Mouse (Mus musculus): Measurements from ENCODE around the gene Sar1b. TPM values are rescaled to one million over a fixed set of nuclear protein-coding genes. Genes with fewer than 3 reads are reported as not detected.

Sar1b gene
- polyA plus RNA-seq, 1 experiment from 2014 or later: 188 TPM

DNA sequence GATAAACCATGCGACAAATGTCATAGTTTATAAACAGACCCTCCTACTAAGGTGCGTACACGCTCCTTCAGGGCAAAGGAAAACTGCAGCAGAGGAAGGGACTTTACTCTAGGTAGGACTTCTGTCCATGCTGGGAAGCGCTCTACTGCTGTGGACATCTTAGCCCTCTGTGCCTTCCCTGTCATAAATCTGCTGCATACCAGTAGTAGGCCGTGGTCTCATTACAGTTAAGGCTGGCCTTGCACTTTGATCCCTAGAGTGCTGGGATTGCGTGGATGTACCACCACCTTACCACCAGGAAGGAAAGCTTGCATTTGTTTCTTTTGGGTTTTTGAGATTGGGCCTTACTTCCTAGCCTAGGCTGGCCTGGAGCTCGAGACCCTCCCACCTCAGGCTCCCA, 27.2 kb downstream of the Sar1b start:
- ATAC-seq (ENCODE audit: low FRiP score, low TSS enrichment) (no peak), DNase-seq (no peak)
- peaks cover 64% of the 10 kb centered on the region for H3K36me3 ChIP-seq (ENCODE audit: control insufficient read depth, insufficient read depth, low read length)
- H3K4me1 ChIP-seq (ENCODE audit: control insufficient read depth, insufficient read depth, low read length): no peaks in the 10 kb centered on the region
- H3K27me3 ChIP-seq (ENCODE audit: control insufficient read depth, insufficient read depth, low read length): no peaks in the 10 kb centered on the region
- H3K4me2 ChIP-seq (ENCODE audit: low read length): no peak overlapping the region
- 96% methylated on average over 7 of the region's 7 CpGs for WGBS
- H3K9me3 ChIP-seq (ENCODE audit: control insufficient read depth, low read length): no peaks in the 10 kb centered on the region
- H3K9ac ChIP-seq (replicated peaks; ENCODE audit: low read length): no peak overlapping the region
- no peak overlapping the region for H3K27ac ChIP-seq (replicated peaks; ENCODE audit: low read depth, low read length)
- H3K4me3 ChIP-seq (replicated peaks; ENCODE audit: low read depth, low read length): no peak overlapping the region

DNA sequence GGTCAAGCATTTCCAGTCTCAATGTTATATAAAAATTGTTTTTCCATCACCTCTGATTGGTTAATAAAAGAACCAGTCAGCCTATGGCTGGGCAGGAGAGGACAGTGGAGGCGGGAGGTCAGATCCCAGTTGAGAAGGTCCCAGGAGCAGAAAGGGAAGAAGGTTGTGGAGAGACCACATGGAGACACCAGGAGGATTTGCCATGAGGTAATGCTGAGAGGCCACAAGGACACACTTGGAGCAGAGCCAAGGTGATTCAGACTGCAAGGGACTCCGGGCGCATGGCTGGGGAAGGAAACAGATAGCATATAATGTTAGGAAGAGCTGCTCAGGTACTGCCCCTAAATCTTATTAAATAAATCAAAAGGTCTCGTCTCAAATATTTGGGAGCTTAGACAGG, 32.8 kb downstream of the Sar1b start:
- Histone ChIP-seq H3K36me3 (ENCODE audit: control insufficient read depth, insufficient read depth, low read length) (peaks cover 14% of the 10 kb centered on the region), H3K4me3 (replicated peaks; ENCODE audit: low read depth, low read length) (no peak overlapping the region), H3K27me3 (ENCODE audit: control insufficient read depth, insufficient read depth, low read length) (no peaks in the 10 kb centered on the region), H3K9me3 (ENCODE audit: control insufficient read depth, low read length) (no peaks in the 10 kb centered on the region), H3K4me1 (ENCODE audit: control insufficient read depth, insufficient read depth, low read length) (no peaks in the 10 kb centered on the region), H3K27ac (replicated peaks; ENCODE audit: low read depth, low read length) (no peak overlapping the region), H3K4me2 (ENCODE audit: low read length) (no peak overlapping the region), H3K9ac (replicated peaks; ENCODE audit: low read length) (no peak overlapping the region)
- DNase-seq: no peak
- no peak for ATAC-seq (ENCODE audit: low FRiP score, low TSS enrichment)
- 93% methylated on average over 4 of the region's 4 CpGs for WGBS

DNA sequence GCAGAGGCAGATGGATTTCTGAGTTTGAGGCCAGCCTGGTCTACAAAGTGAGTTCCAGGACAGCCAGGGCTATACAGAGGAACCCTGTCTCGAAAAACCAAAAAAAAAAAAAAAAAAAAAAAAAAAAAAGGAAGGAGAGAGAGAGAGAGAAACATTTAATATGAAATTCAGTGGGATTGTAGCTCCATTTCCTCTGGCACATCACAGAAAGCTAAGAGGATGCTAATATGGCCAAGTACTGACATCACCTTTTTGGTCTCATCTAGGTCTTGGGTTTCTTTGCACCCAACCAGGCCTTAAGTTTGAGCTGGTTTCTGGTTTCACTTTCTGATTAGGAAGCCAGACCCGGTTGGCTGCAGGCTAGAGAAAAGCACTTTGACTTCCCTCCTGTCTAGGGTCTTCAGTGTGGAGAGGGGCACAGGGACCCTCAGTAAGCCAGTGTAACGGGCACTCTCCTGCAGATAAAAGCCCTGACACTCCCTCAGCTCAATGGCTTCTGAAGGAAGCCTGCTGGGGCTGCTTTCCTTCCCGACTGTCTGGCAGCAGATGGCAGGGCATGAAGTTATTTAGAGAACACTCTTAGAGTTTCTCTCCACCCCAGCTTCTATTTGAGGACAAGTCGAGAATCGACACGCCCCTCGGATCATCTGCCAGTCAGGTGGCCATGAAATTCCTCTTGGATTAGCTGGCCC, 37.3 kb downstream of the Sar1b start:
- Histone ChIP-seq H3K4me2 (ENCODE audit: low read length) (no peak overlapping the region), H3K27ac (replicated peaks; ENCODE audit: low read depth, low read length) (no peak overlapping the region), H3K9ac (replicated peaks; ENCODE audit: low read length) (no peak overlapping the region), H3K9me3 (ENCODE audit: control insufficient read depth, low read length) (no peaks in the 10 kb centered on the region), H3K36me3 (ENCODE audit: control insufficient read depth, insufficient read depth, low read length) (no peaks in the 10 kb centered on the region), H3K27me3 (ENCODE audit: control insufficient read depth, insufficient read depth, low read length) (no peaks in the 10 kb centered on the region), H3K4me3 (replicated peaks; ENCODE audit: low read depth, low read length) (no peak overlapping the region), H3K4me1 (ENCODE audit: control insufficient read depth, insufficient read depth, low read length) (peaks cover 4% of the 10 kb centered on the region)
- DNase-seq (no peak), ATAC-seq (ENCODE audit: low FRiP score, low TSS enrichment) (no peak)
- WGBS: 41% methylated on average over 7 of the region's 8 CpGs

DNA sequence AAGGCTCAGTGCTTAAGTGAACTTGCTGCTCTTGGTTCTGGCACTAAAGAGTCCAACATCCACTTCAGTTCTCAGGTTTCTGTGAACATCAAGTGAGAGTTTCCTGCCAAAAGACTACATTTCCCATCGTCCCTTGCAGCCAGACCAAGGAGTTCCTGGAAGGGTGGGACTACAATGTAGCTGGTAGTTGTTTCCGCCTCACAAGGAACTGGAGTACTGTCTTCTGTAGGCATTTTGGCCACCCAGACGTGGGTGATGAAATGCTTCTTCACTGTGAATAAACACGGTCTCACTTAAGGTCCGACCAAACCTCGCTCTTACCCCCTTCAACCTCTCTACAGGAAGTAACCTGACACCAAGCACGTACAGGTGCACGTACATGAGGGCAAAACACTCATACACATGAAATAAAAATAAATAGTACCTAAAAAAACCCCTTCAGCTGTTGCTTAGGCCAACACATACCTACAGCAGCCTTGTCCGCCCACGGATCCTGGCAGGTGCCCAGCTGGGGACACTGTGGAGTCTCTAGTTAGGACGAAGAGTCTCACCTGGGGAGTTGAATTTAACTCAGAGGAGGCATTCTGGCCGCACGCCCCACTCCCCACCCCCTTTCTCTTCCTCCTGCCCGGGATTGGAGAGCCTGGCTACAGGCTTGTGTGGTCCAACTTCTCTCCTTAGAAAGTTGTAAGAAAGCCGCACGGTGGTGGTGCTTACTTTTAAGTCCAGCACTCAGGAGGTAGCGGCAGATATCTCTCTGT, 41.9 kb downstream of the Sar1b start:
- 22% methylated on average over 17 of the region's 17 CpGs for WGBS
- Histone ChIP-seq H3K9me3 (ENCODE audit: control insufficient read depth, low read length) (no peaks in the 10 kb centered on the region), H3K27ac (replicated peaks; ENCODE audit: low read depth, low read length) (peak overlapping the region; percentile 64; the same call in 1 of the 2 replicates), H3K36me3 (ENCODE audit: control insufficient read depth, insufficient read depth, low read length) (no peaks in the 10 kb centered on the region), H3K9ac (replicated peaks; ENCODE audit: low read length) (peak overlapping the region; percentile 64), H3K4me2 (ENCODE audit: low read length) (peak overlapping the region; percentile 75), H3K4me3 (replicated peaks; ENCODE audit: low read depth, low read length) (peak overlapping the region; percentile 52), H3K4me1 (ENCODE audit: control insufficient read depth, insufficient read depth, low read length) (peaks cover 5% of the 10 kb centered on the region), H3K27me3 (ENCODE audit: control insufficient read depth, insufficient read depth, low read length) (no peaks in the 10 kb centered on the region)
- ATAC-seq (ENCODE audit: low FRiP score, low TSS enrichment) (peak; percentile 75; the same call in 1 of the 2 replicates), DNase-seq (peak; percentile 89)

DNA sequence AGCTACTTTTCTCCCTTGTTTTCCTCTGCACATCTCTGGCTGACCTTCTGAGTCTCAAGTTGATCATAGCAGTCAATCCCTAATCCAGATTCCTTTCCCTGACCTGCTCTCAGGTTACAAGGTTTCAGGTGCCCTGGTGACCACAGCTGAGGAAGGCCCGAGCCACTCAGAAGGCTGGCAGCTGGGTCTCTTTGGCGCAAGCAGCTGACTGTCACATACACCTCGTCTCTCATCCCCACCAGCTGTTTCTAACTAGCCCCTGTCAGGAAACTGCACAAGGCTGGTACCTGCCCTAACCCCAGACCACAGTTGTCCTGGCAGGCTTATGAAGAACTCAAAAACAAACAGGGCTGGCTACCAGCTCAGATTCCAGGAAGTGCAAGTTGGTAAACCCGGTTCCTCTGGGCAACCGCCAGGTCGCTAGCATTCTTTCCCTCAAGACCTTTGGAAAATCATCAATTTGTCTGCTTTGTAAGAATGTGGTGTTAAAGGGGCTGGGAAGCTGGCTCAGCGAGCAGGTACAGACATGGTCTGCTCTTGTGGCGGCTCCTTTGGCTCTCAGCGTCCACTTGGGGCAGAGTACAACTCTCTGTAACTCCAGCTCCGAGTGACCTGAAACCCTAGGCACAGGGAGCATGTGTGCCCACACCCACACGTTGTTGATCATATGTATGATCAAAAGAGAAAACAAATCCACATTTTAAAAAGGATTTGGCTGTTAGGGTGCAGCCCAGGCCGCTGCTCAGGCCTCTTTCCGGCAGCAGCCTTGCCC, 43.8 kb downstream of the Sar1b start:
- Histone ChIP-seq H3K4me2 (ENCODE audit: low read length) (no peak overlapping the region), H3K36me3 (ENCODE audit: control insufficient read depth, insufficient read depth, low read length) (no peaks in the 10 kb centered on the region), H3K27ac (replicated peaks; ENCODE audit: low read depth, low read length) (no peak overlapping the region), H3K4me3 (replicated peaks; ENCODE audit: low read depth, low read length) (no peak overlapping the region), H3K9ac (replicated peaks; ENCODE audit: low read length) (no peak overlapping the region), H3K4me1 (ENCODE audit: control insufficient read depth, insufficient read depth, low read length) (peaks cover 5% of the 10 kb centered on the region), H3K9me3 (ENCODE audit: control insufficient read depth, low read length) (no peaks in the 10 kb centered on the region), H3K27me3 (ENCODE audit: control insufficient read depth, insufficient read depth, low read length) (no peaks in the 10 kb centered on the region)
- DNase-seq (no peak), ATAC-seq (ENCODE audit: low FRiP score, low TSS enrichment) (no peak)
- whole genome bisulfite sequencing: 64% methylated on average over 13 of the region's 13 CpGs

DNA sequence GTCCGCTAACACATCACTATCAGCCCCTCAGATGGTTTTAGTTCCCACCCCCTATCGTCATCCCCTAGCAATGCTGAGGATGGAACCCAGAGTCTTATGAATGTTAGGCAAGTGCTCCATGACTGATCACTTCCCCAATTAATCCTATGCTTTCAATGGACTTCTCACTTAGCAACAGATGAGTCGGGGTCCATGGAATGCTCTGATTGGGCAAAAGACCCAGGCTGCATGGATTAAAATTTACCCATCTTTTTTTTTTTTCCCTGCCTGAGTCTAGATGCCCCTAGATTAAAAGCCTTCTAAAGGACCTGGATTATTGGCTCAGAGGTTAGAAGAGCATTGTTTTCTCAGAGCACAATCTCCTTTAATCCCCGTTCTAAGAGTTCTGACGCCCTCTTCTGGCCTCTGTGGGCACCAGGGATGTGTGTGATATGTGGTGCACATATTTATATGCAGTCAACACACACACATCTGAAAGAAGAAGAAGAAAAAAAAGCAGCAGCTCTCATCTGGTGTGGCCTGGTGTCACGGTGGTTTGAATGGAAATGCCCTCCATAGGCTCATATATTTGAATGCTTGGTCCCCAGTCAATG, 46.2 kb downstream of the Sar1b start:
- H3K27ac ChIP-seq (replicated peaks; ENCODE audit: low read depth, low read length): no peak overlapping the region
- no peak overlapping the region for H3K9ac ChIP-seq (replicated peaks; ENCODE audit: low read length)
- DNase-seq: peak; percentile 71
- ATAC-seq (ENCODE audit: low FRiP score, low TSS enrichment): no peak
- no peaks in the 10 kb centered on the region for H3K36me3 ChIP-seq (ENCODE audit: control insufficient read depth, insufficient read depth, low read length)
- WGBS: 61% methylated on average over 6 of the region's 6 CpGs
- peaks cover 5% of the 10 kb centered on the region for H3K4me1 ChIP-seq (ENCODE audit: control insufficient read depth, insufficient read depth, low read length)
- no peaks in the 10 kb centered on the region for H3K9me3 ChIP-seq (ENCODE audit: control insufficient read depth, low read length)
- H3K27me3 ChIP-seq (ENCODE audit: control insufficient read depth, insufficient read depth, low read length): no peaks in the 10 kb centered on the region
- H3K4me3 ChIP-seq (replicated peaks; ENCODE audit: low read depth, low read length): no peak overlapping the region
- no peak overlapping the region for H3K4me2 ChIP-seq (ENCODE audit: low read length)

DNA sequence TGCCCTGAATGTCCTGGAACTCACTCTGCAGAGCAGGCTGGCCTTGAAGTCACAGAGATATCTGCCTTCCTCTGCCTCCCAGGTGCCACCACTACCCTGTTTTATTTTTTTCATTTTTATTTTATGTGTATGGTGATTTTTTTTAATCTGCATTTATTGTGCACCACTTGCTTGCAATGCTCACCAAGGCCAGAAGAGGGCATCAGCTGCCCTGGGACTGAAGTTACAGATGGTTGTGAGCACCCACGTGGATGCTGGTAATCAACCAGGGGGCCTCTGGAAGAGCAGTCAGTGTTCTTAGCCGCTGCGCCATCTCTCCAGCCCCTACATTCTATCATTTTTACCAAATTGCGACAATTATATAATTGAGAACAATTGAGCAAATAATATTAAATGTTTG, 47.7 kb downstream of the Sar1b start:
- H3K9ac ChIP-seq (replicated peaks; ENCODE audit: low read length): no peak overlapping the region
- H3K4me3 ChIP-seq (replicated peaks; ENCODE audit: low read depth, low read length): no peak overlapping the region
- no peaks in the 10 kb centered on the region for H3K27me3 ChIP-seq (ENCODE audit: control insufficient read depth, insufficient read depth, low read length)
- WGBS: 84% methylated on average over 4 of the region's 4 CpGs
- ATAC-seq (ENCODE audit: low FRiP score, low TSS enrichment) (no peak), DNase-seq (no peak)
- H3K36me3 ChIP-seq (ENCODE audit: control insufficient read depth, insufficient read depth, low read length): no peaks in the 10 kb centered on the region
- H3K9me3 ChIP-seq (ENCODE audit: control insufficient read depth, low read length): no peaks in the 10 kb centered on the region
- H3K27ac ChIP-seq (replicated peaks; ENCODE audit: low read depth, low read length): no peak overlapping the region
- H3K4me2 ChIP-seq (ENCODE audit: low read length): no peak overlapping the region
- H3K4me1 ChIP-seq (ENCODE audit: control insufficient read depth, insufficient read depth, low read length): no peaks in the 10 kb centered on the region

DNA sequence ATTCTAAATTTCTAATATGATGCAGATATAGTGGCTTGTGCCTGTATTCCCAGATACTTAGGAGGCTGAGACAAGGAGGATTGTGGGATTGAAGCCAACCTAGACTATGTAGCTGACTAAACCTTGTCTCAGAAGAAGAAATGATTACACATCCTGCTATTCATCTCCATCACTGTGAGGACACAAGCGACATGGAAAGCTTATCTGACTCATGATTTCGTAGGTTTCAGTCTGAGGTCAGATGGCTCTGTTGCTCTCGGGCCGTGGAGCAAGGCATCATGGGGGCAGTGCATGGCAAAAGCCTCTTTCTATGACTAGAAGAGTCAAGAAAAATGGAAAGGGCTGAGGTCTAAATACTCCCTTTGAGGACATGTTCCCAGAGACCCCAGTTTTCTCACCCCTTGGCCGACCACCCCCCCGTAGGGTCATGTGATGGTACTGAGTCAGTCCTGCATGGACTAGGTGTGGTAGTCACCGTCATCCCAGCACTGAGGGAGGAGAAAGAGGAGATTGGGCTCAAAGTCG, 48.6 kb downstream of the Sar1b start:
- no peak overlapping the region for H3K27ac ChIP-seq (replicated peaks; ENCODE audit: low read depth, low read length)
- no peak for ATAC-seq (ENCODE audit: low FRiP score, low TSS enrichment)
- no peaks in the 10 kb centered on the region for H3K27me3 ChIP-seq (ENCODE audit: control insufficient read depth, insufficient read depth, low read length)
- H3K4me1 ChIP-seq (ENCODE audit: control insufficient read depth, insufficient read depth, low read length): no peaks in the 10 kb centered on the region
- H3K36me3 ChIP-seq (ENCODE audit: control insufficient read depth, insufficient read depth, low read length): no peaks in the 10 kb centered on the region
- H3K9me3 ChIP-seq (ENCODE audit: control insufficient read depth, low read length): no peaks in the 10 kb centered on the region
- DNase-seq: no peak
- H3K9ac ChIP-seq (replicated peaks; ENCODE audit: low read length): no peak overlapping the region
- 90% methylated on average over 8 of the region's 8 CpGs for WGBS
- no peak overlapping the region for H3K4me3 ChIP-seq (replicated peaks; ENCODE audit: low read depth, low read length)
- H3K4me2 ChIP-seq (ENCODE audit: low read length): no peak overlapping the region

All from midbrain, embryonic 14.5 days (tissue).